Mouse (Mus musculus) gastrocnemius, postnatal 36 days (tissue): Measurements from ENCODE around the gene Elf1. TPM values are rescaled to one million over a fixed set of nuclear protein-coding genes. Genes with fewer than 3 reads are reported as not detected.

Experiments
- DNase-seq, 2 experiments: peaks; one replicate each; pipeline ENCODE4 v3.0.0; 2022
- intact Hi-C: fragments of 180-260 bp; cut with DNase I; formaldehyde crosslinking; loops from one replicate; pipeline ENCODE4 v1.15.1; 2025
- total RNA-seq, 2 experiments: library from RNA; stranded (reverse); gene quantifications; 2 replicates each; pipeline ENCODE4 v1.2.3; 2021

Elf1 gene
- total RNA-seq, 2 experiments from 2014 or later = 4.8 to 4.9 TPM

- no peak for DNase-seq
- intact Hi-C loops = no loop called here
These were observed 70.9 kb downstream of the Elf1 start for GRCm38 (mm10) chr14:79551929-79552328.

GRCm38 (mm10) chr14:79552854-79553253 is 71.9 kb downstream of the Elf1 start:
- intact Hi-C loops = no loop called here
- DNase-seq = no peak

DNA sequence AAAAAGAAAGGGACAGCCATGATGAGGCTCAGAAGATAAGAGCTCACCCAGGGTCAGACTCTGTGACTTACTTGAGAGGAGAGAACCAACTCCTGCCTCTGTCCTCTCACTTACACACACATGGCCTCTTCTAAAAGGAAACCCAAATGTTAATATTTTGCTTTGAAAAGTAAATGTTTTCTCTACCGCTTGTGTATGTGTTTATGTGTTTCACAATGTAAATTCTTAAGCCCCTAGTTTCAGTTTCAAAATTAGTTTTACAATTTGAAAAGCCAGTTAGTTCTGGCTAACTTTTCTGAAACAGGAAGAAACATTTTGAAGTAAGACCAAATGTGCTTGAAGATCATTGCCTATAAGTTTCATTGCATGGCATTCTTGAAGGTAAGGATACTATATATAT is 76.8 kb downstream of the Elf1 start:
- intact Hi-C loops = no loop called here

DNA sequence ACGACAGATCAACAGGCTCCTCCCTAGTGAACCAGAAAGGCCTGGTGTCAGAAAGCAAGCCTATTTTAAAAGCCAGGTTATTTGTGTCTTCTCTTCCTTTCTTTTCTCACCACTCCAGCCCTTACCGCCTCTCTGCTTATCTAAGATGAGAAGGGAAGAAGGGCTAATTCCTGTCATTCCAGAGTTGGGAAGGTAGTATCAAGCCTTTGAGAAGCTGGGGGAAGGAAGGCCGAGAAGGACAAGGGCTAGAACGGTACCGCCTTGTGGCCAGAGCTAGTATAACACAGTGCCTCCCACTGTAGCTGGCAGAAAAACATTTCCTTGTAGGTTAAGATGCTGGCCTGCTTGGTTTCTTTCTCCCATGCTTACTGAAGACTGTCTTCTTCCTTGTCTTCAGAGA is 81.8 kb downstream of the Elf1 start:
- intact Hi-C loops = loop anchor here (5.0 kb wide), 1 partner anchor 75 kb away; no protein-coding TSS in a partner anchor
- DNase-seq = peak; percentile 23 to 35

More for the DNA sequence above, 76.8 kb downstream of the Elf1 start:
- DNase-seq = no peak

GRCm38 (mm10) chr14:79564784-79565183 is 83.8 kb downstream of the Elf1 start:
- DNase-seq = no peak
- intact Hi-C loops = loop anchor here (5.0 kb wide), 1 partner anchor 77 kb away; no protein-coding TSS in a partner anchor

DNA sequence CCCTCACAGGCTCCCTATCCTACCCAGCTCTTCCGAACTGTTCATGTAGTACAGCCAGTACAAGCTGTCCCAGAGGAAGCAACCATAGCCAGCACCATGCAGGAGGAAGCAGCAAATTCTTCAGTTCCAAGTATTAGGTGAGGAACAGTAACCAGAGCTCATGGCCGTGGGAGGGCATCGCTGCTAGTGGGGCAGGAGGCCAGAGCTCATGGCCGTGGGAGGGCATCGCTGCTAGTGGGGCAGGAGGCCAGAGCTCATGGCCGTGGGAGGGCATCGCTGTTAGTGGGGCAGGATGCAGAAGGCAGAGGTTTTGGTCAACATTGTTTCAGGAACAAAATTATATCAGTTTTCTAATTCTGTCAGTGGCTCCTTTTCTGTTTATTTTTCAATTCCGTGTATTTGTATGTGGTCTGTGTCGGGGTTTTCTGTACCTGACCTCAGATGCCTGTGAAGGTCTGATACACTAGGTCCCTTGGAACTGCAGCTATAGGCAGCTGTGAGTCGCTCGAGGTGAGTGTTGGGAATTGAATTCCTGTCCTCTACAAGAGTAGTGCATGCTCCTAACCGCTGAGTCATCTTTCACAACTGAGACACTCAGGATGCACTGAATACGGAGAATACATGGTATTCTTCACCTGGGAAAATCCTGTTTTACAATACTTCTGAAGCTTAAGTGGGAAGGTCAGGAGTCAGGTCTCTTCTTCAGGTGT is 92.6 kb downstream of the Elf1 start:
- intact Hi-C loops = no loop called here
- DNase-seq = no peak

DNA sequence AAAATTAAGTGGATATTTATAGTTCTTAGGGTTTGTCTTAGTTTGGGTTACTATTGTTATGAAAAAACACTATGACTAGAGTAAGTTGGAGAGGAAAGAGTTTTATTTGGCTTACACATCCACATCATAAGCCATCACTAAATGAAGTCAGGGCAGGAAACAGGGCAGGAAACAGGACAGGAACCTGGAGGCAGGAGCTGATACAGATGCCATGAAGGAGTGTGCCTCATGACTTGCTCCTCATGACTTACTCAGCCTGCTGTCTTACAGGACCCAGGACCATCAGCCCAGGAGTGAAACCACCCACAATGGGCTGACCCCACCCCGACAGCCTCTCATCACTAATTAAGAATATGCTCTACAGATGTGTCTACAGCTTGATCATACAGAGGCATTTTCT is 93.4 kb downstream of the Elf1 start:
- intact Hi-C loops = no loop called here
- no peak for DNase-seq

DNA sequence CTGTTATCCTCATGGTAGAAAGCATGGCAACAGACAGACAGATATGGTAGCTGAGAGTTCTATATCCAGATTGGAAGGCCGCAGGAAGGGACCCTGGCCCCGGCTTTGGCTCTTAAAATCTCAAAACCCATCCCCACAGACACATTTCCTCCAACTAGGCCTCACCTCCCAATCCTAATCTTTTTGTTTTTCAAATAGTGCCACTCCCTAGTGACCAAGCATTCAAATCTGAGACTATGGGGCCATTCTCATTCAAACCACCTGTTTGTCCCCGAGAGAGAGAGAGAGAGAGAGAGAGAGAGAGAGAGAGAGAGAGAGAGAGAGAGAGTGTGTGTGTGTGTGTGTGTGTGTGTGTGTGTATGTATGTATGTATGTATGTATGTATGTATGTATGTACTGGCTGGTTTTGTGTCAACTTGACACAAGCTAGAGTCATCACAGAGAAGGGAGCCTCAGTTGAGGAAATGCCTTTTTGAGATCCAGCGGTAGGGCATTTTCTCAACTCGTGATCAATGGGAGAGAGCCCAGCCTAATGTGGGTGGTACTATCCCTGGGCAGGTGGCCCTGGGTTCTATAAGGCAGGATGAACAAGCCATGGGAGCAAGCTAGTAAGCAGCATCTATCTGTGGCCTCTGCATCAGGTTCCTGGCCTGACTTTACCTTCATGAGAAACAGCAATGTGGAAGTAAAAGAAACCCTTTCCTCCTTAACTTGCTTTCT is 102.7 kb downstream of the Elf1 start:
- intact Hi-C loops = loop anchor here (10.0 kb wide), 1 partner anchor 189 kb away; the partner anchor contains the start of genes Mtrf1 and Naa16
- no peak for DNase-seq

DNA sequence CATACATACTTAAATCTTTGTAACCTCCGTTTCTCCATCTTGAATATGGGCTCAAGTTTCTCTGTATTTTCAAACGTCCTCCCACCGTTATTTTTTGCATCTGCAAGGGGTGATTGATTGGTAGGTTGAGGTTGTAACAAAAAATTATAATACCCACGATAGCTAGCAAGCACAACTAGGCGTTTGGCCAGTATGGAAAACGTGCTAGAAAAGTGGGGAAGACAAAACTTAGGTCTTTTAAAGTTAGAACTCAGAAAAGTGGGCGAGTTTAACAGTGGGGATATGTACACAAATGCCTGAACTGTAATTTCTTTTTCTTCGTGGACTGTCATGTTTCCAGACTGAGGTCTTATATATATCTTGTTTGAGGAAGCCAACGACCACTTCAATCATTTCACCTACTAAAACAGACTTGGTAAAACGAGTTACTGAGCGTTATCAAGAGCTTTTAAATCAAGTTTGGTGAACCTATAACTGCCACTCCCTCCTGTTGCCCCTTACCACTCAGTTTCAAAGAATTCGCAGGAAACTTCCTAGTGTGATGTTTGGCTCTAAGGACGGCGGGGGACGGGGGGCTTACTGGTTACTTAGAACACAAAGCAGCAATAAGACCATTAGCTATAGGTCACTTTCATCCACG is 105.6 kb downstream of the Elf1 start:
- intact Hi-C loops = loop anchor here (5.0 to 10.0 kb wide), 2 partner anchors 104 to 192 kb away; partner anchors contain the start of genes Elf1, Mtrf1, Naa16 and Wbp4
- no peak for DNase-seq

GRCm38 (mm10) chr14:79587139-79587851 is 106.3 kb downstream of the Elf1 start, which contains the start of gene Sugt1:
Gene Sugt1 (plus strand): TSS chr14:79587691.
- intact Hi-C loops = loop anchor here (5.0 to 10.0 kb wide), 2 partner anchors 105 to 192 kb away; partner anchors contain the start of genes Elf1, Mtrf1, Naa16 and Wbp4

DNA sequence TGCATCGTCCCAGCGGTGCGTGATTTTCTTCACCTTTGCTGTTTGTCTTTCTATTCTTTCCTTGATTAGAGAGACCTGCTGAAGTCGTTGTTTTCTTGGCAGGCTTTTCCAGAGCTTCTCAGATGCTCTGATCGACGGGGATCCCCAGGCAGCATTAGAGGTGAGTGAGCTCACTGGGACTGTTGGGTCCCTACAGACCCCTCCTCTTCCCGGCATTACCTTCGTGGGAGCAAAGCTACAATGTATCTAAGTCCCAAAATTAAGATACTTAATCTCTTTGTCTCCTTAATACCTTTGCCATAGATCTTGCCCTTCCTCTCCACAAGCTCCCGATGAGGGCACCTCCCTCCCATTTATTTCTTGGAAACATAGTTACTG is 106.8 kb downstream of the Elf1 start:
- no peak for DNase-seq
- intact Hi-C loops = loop anchor here (5.0 to 10.0 kb wide), 2 partner anchors 106 to 193 kb away; partner anchors contain the start of genes Elf1, Mtrf1, Naa16 and Wbp4

More at GRCm38 (mm10) chr14:79587139-79587851, 106.3 kb downstream of the Elf1 start, which contains the start of gene Sugt1:
- peak; percentile 92 to 93 for DNase-seq

- DNase-seq = no peak
- intact Hi-C loops = loop anchor here (5.0 to 10.0 kb wide), 2 partner anchors 106 to 194 kb away; partner anchors contain the start of genes Elf1, Mtrf1, Naa16 and Wbp4
These were observed 107.5 kb downstream of the Elf1 start for GRCm38 (mm10) chr14:79588534-79588951.

DNA sequence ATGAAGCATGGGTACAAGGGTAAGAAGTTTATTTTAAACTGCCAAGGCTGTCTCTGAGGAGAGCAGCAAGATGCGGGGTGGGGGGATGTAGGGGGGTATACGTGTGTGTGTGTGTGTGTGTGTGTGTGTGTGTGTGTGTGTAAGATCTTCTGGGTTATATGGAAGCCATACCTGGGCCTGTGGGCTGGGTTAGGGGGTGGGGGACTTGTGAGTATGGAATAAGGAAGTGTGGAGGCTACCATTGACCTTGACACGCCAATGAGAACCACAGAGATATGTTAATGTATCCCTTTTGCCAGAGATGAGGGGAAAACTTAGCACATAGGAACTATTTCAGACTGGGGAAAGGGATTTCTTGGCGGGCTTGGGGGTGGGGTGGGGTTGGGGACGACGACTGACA is 108.4 kb downstream of the Elf1 start:
- DNase-seq = no peak
- intact Hi-C loops = loop anchor here (5.0 to 10.0 kb wide), 2 partner anchors 107 to 195 kb away; partner anchors contain the start of genes Elf1, Mtrf1, Naa16 and Wbp4

- intact Hi-C loops = no loop called here
These were observed 109.9 kb downstream of the Elf1 start for GRCm38 (mm10) chr14:79590916-79591315.

GRCm38 (mm10) chr14:79591611-79592010 is 110.6 kb downstream of the Elf1 start:
- intact Hi-C loops = no loop called here
- no peak for DNase-seq

More at GRCm38 (mm10) chr14:79590916-79591315, 109.9 kb downstream of the Elf1 start:
- DNase-seq = no peak

DNA sequence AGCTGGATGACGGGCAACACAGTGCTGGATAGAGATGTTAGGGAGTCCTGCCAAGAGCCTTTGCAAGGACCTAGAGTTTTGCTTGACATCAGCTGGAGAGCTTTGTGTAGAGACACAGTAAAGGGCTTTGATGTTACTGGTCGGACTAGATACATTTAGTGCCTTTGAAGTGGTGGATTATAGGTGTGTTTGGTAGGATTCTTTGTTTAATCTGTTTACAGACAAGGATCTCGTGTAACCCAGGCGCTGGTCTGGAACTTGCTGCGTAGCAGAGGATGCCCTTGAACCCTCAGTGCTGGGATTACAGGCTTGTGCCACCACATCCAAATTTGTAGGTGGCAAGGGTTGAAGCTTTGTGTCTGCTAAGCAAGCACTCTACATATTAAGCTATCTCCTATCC is 113.1 kb downstream of the Elf1 start:
- intact Hi-C loops = no loop called here
- DNase-seq = no peak

DNA sequence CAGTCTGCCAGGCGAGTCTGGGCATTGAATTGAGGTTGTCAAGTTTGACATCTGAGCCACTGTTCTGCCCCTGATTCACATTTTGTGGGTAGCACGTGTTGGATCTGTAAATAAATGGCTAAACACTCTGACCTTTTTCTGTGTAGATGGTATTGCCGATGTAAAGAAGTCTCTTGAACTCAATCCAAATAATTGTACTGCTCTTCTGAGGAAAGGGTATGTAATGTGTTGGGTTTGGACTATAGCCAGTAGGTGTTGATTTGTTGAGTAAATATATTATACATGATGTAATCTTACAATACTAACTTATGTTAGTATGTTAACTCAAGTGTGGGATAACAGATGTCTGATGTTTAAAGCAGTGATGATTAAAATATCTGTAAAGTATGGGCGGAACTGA is 115.6 kb downstream of the Elf1 start:
- intact Hi-C loops = no loop called here
- no peak for DNase-seq

GRCm38 (mm10) chr14:79605881-79606280 is 124.9 kb downstream of the Elf1 start:
- no peak for DNase-seq
- intact Hi-C loops = no loop called here

- DNase-seq = no peak
- intact Hi-C loops = no loop called here
These were observed 125.4 kb downstream of the Elf1 start for GRCm38 (mm10) chr14:79606392-79606791.

DNA sequence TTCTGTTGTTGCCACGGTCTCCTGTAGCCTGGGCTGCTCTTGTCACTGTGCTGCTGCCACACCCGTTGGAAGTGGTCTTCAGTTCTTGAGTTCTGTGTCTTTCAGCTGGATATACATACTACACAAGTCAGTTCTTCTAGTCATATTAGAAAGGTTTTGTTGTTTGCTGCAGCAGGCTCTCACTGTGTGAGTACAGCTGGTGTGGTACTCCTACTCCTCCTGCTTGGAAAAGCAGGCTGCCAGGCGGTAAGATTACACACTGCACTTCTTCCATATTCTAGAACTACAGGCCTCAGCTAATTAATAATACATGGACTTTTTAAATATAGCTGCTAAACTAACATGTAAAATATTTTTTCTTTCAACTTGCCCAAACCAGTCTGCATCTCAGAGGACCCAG is 125.9 kb downstream of the Elf1 start:
- DNase-seq = no peak
- intact Hi-C loops = no loop called here
